Mouse (Mus musculus) gastrocnemius, postnatal 14 days (tissue): ENCODE data around the gene Mast1. TPM values are rescaled to one million over a fixed set of nuclear protein-coding genes. Genes with fewer than 3 reads are reported as not detected.
A peak's percentile ranks its signal among the peaks of the same experiment; 100 is the strongest.

Experiments
- DNase-seq: peaks from one replicate; pipeline ENCODE4 v3.0.0; 2021; ENCODE audit warnings: mixed read lengths
- intact Hi-C: fragments of 180-260 bp; cut with DNase I; formaldehyde crosslinking; loops from one replicate; pipeline ENCODE4 v1.15.1; 2025; ENCODE audit warnings: low total_unique reads
- total RNA-seq, 2 experiments: library from RNA; stranded (reverse); gene quantifications; 2 replicates each; pipeline ENCODE4 v1.2.3; 2021

Mast1 gene
- total RNA-seq, 2 experiments from 2014 or later, result 0.07 TPM; not detected in 1

GRCm38 (mm10) chr8:84945633-84946527, 8.7 kb upstream of the Mast1 start:
- intact Hi-C loops, result no loop called here
- no peak for DNase-seq

GRCm38 (mm10) chr8:84945235-84945632, 8.1 kb upstream of the Mast1 start:
- intact Hi-C loops, result no loop called here
- DNase-seq, result no peak

DNA sequence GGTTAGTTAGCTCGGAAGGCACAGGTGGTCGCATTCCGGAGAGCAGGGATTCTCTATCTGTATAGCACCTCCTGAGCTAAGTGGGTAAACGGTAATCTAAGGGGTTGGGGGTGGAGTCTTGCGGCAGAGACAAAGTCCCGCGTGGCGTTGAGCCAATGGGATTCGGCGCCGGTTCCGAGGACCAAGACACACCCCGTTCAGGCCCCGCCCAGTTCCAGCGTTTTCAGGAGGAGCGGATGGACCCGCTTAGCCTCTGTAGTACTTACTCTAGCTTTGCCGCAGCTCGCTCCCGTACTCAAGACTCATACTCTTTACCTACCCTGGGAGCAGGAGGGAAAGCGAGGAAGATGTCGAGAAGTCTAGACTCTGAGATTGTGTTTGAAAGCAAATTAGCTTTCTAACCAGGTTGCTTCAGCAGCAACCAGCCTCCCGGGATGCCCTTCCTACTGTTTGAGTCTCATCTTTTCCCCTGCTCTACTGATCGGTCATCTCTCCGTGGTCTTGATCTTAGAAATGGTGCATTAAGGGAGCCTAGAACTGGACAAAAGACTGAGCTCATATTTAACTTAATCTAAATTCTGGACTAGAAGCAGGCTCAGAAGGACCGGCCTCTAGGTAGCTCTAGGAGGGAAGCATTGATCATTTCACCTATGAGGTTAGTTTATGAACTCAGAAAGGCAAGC, 7.5 kb upstream of the Mast1 start:
- no peak for DNase-seq
- intact Hi-C loops, result no loop called here

GRCm38 (mm10) chr8:84943699-84944098, 6.5 kb upstream of the Mast1 start:
- intact Hi-C loops, result no loop called here
- no peak for DNase-seq

DNA sequence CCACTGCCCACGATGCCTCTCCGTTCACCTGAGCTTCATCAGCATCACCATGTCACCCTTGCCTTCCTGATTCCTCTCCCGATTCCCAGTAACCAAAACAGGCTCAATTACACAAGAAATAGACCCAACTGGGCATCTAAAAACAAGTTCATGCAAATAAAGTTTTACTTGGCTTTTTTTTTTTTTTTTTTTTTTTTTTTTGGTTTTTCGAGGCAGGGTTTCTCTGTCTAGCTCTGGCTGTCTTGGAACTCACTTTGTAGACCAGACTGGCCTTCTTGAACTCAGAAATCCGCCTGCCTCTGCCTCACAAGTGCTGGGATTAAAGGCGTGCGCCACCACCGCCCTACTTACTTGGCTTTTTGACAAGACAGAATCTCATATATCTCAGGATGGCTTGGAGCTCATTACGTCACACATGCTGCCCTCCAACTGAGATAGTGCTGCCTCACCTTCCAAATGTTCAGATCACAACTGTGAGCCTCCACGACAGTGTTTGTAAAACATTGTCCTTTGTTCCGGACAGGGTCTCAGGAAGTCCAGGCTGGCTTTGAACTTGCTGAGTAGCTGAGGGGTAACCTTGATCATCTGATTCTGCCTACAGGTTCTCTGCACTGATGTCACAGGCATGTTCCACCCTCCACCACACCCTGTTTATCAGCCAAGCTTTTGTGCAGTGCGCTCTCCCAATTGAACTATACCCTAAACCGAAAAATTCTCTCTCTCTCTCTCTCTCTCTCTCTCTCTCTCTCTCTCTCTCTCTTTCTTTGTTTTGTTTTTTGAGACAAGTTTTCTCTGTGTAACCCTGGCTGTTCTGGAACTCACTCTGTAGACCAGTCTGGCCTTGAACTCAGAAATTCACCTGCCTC, 694 bp upstream of the Mast1 start:
- intact Hi-C loops, result no loop called here
- DNase-seq, result no peak

GRCm38 (mm10) chr8:84936041-84936961, 858 bp downstream of the Mast1 start:
- no peak for DNase-seq
- intact Hi-C loops, result no loop called here

GRCm38 (mm10) chr8:84935489-84935888, 1.7 kb downstream of the Mast1 start:
- no peak for DNase-seq
- intact Hi-C loops, result no loop called here

GRCm38 (mm10) chr8:84934860-84935259, 2.3 kb downstream of the Mast1 start:
- no peak for DNase-seq
- intact Hi-C loops, result no loop called here

GRCm38 (mm10) chr8:84933767-84934559, 3.2 kb downstream of the Mast1 start:
- intact Hi-C loops, result no loop called here
- DNase-seq, result no peak

GRCm38 (mm10) chr8:84930582-84930981, 6.6 kb downstream of the Mast1 start:
- DNase-seq, result no peak
- intact Hi-C loops, result no loop called here

- intact Hi-C loops, result loop anchor here (5.0 kb wide), 1 partner anchor 69 kb away; no protein-coding TSS in a partner anchor
- peak; percentile 64 for DNase-seq
These were observed 8.5 kb downstream of the Mast1 start for GRCm38 (mm10) chr8:84928456-84929306.

- intact Hi-C loops, result loop anchor here (5.0 kb wide), 1 partner anchor 70 kb away; no protein-coding TSS in a partner anchor
These were observed 9.6 kb downstream of the Mast1 start for GRCm38 (mm10) chr8:84927513-84927912.

DNA sequence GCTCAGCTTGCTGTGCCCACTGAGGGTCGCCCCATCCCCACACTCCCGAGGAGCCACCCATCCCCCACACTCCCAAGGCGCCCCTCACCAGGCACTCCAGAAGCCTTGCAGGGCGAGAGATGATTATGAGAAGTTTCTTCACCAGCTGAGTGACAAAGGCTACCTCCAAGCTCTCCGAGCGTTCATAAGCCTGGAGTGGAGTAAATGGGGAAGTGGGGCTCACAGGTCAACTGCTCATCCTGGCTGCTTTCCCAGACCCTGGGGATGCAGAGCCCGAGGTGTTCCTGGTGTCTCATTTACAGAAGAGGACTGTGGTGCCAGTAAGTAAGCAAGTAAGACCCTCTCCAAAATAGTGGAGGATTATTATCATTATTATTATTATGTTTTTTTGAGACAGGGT, 11.6 kb downstream of the Mast1 start:
- no peak for DNase-seq
- intact Hi-C loops, result loop anchor here (5.0 kb wide), 1 partner anchor 72 kb away; no protein-coding TSS in a partner anchor

More at GRCm38 (mm10) chr8:84927513-84927912, 9.6 kb downstream of the Mast1 start:
- no peak for DNase-seq

DNA sequence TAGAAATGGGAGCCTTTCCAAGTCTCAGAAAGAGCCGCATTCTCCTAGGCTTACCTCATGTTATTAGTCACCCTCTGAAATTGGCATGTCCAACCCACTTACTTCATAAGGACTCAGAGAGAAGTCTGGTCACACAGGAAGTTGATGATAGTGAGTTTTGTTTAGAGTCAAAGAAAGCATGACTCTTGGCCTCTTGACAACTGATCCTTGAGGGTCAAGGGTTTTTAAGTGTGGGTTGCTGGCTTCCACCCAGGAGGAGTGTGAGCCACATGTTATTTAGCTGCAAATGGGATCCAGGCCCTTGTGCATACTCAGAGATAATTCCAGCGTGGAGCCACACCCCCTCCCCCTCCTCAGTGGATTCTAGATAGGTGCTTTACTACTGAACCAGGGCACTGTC, 15.6 kb downstream of the Mast1 start:
- intact Hi-C loops, result no loop called here

GRCm38 (mm10) chr8:84918646-84919045, 18.5 kb downstream of the Mast1 start:
- no peak for DNase-seq
- intact Hi-C loops, result no loop called here

More for the DNA sequence above, 15.6 kb downstream of the Mast1 start:
- no peak for DNase-seq

- intact Hi-C loops, result no loop called here
- no peak for DNase-seq
These were observed 19.4 kb downstream of the Mast1 start for GRCm38 (mm10) chr8:84917781-84918180.

DNA sequence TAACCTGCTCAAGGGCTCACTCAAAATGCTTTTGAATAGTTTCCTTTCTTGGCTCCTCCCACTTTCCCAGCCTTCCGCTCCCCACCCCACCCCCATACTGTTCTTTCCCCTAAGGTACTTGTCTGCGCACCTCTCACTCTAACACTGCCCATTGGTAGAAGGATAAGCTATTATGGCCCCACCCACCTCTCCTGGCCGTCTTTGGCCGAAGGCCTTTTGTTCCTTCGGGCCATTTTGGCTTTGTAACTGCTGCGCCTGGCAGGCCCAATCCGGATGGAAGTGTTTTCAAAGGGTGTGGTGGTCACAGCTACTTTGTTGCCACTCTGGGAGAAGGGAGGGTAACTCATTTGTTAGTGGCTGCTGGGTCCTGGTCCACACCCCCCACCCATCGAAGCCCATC, 21.9 kb downstream of the Mast1 start:
- DNase-seq, result no peak
- intact Hi-C loops, result no loop called here
